Mouse (Mus musculus) kidney, embryonic 14.5 days (tissue): ENCODE results near the gene Mnt. TPM values are rescaled to one million over a fixed set of nuclear protein-coding genes. Genes with fewer than 3 reads are reported as not detected.

Experiments used
- ATAC-seq: fragments of 200-750 bp; cut with Nextera tagmentation; 2 replicates; pipeline ENCODE4 v1.8.0; 2017; ENCODE audit warnings: moderate number of reproducible peaks, mild to moderate bottlenecking, moderate TSS enrichment, moderate library complexity; ENCODE audit not compliant: low FRiP score, low TSS enrichment
- H3K27ac ChIP-seq: fragments of 300-500 bp; sonication (generic); 2 replicates; pipeline ENCODE4 v1.5.1; 2014; ENCODE audit warnings: low read depth, mild to moderate bottlenecking, low read length, moderate library complexity, mixed read lengths
- H3K27me3 ChIP-seq: fragments of 300-500 bp; sonication (generic); 2 replicates; pipeline ENCODE4 v1.6.1; 2014; ENCODE audit warnings: mild to moderate bottlenecking, low read length; ENCODE audit not compliant: control insufficient read depth, insufficient read depth
- H3K36me3 ChIP-seq: fragments of 300-500 bp; sonication (generic); 2 replicates; pipeline ENCODE4 v1.6.1; 2014; ENCODE audit warnings: low read length, mixed read lengths; ENCODE audit not compliant: control insufficient read depth, insufficient read depth
- H3K4me1 ChIP-seq: fragments of 300-500 bp; sonication (generic); 2 replicates; pipeline ENCODE4 v1.6.1; 2014; ENCODE audit warnings: low read length, mixed read lengths; ENCODE audit not compliant: control insufficient read depth, insufficient read depth
- H3K4me2 ChIP-seq: fragments of 300-500 bp; sonication (generic); replicated peaks from 2 replicates; pipeline ENCODE4 v1.6.1; 2014; ENCODE audit warnings: low read depth, mild to moderate bottlenecking, low read length
- H3K4me3 ChIP-seq: fragments of 300-500 bp; sonication (generic); 2 replicates; pipeline ENCODE4 v1.5.1; 2014; ENCODE audit warnings: mild to moderate bottlenecking, low read length
- H3K9ac ChIP-seq: fragments of 300-500 bp; sonication (generic); 2 replicates; pipeline ENCODE4 v1.6.1; 2014; ENCODE audit warnings: low read depth, mild to moderate bottlenecking, low read length, moderate library complexity
- H3K9me3 ChIP-seq: fragments of 300-500 bp; sonication (generic); 2 replicates; pipeline ENCODE4 v1.6.1; 2016; ENCODE audit warnings: low read length; ENCODE audit not compliant: control insufficient read depth
- WGBS: fragments of 180-500 bp; shearing (Covaris S2); extraction: QIAGEN DNeasy Blood & Tissue Kit; methylation state at CpG from one replicate; pipeline ENCODE4 v1.1.7; 2014; 5-methylcytosine and 5-hydroxymethylcytosine counted together
- polyA plus RNA-seq: library from polyadenylated mRNA; unstranded; fragments of >200 nt; fragmentation: Nextera tagmentation; extraction: Ambion mirVana; gene quantifications from 2 replicates; pipeline ENCODE4 v1.2.1, GENCODE M21; 2014

Gene Mnt
- polyA plus RNA-seq, 1 experiment from 2014 or later, result 6.6 TPM

DNA sequence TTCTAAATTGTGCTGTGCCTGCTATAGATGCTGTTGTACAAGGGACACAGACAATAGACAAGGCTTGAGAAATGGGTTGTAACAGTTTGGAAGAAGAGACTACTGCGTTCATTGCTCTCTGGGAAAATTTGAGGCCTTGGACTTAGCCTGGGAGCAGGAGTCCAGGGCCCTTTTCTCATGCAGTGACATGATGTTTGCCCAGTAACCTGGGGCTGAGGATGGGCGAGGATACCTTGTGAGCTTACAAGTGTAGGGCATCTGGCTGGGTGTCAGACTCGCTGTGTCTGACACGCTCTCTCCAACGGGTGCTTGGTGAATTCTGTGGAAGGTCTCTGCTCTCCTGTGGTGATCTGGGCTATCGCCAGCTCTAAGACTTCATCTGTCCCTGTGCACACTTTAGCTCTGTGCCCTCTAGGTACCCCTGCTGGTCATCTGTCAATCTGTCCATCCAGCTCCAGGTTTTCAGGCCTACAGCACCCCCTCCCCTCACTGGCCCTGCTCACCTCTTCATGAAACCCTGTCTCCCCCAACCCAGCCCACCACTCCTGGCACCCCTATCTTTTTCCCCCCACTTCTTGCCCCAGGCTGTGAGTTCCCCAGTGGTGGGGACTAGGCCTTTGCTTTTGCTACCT lies 5.0 kb downstream of the Mnt start:
- no peak overlapping the region for H3K9ac ChIP-seq

DNA sequence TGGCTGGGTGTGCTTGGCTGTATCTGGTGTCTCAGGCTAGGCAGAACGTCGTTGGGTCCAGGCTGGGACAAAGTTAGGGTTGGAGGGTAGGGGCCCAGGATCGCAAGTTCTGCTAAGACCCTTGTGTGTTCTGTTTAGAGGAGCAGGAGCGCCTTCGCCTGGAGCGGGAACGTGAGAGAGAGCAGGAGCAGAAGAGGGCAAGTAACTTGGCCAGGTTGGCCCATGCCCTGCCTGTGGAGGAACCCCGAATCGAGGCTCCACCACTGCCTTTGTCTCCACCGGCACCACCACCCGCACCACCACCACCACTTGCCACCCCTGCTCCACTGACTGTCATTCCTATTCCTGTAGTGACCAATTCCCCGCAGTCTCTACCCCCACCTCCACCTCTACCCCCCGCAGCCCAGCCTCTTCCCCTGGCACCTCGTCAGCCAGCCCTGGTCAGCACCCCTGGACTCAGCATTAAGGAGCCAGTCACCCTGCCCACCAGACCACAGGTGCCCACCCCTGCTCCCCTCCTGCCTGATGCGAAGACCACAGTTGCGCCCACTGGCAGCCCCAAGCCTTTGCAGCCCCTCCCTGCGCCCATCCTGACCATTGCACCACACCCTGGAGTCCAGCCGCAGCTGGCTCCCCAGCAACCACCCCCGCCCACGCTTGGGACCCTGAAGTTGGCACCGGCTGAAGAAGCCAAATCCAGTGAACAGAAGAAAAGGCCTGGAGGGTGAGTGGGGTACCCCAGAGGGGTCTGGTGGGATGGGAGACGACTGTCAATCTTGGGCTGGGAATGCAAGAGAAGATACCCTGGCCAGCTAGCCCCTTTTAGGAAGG lies 5.7 kb downstream of the Mnt start:
- Histone ChIP-seq H3K4me1 (peaks cover 41% of the 10 kb centered on the region), H3K9me3 (no peaks in the 10 kb centered on the region), H3K36me3 (peaks cover 4% of the 10 kb centered on the region; the same call in 1 of the 2 replicates), H3K27me3 (no peaks in the 10 kb centered on the region), H3K4me2 (no peak overlapping the region), H3K4me3 (no peak overlapping the region), H3K9ac (no peak overlapping the region), H3K27ac (no peak overlapping the region)
- WGBS, result 93% methylated on average over 22 of the region's 22 CpGs
- ATAC-seq, result no peak

More for the DNA sequence above, 5.0 kb downstream of the Mnt start:
- H3K27me3 ChIP-seq, result no peaks in the 10 kb centered on the region
- peaks cover 36% of the 10 kb centered on the region for H3K4me1 ChIP-seq
- no peak for ATAC-seq
- H3K27ac ChIP-seq, result no peak overlapping the region
- peaks cover 4% of the 10 kb centered on the region; the same call in 1 of the 2 replicates for H3K36me3 ChIP-seq
- no peaks in the 10 kb centered on the region for H3K9me3 ChIP-seq
- no peak overlapping the region for H3K4me3 ChIP-seq
- 85% methylated on average over 6 of the region's 6 CpGs for WGBS
- no peak overlapping the region for H3K4me2 ChIP-seq

DNA sequence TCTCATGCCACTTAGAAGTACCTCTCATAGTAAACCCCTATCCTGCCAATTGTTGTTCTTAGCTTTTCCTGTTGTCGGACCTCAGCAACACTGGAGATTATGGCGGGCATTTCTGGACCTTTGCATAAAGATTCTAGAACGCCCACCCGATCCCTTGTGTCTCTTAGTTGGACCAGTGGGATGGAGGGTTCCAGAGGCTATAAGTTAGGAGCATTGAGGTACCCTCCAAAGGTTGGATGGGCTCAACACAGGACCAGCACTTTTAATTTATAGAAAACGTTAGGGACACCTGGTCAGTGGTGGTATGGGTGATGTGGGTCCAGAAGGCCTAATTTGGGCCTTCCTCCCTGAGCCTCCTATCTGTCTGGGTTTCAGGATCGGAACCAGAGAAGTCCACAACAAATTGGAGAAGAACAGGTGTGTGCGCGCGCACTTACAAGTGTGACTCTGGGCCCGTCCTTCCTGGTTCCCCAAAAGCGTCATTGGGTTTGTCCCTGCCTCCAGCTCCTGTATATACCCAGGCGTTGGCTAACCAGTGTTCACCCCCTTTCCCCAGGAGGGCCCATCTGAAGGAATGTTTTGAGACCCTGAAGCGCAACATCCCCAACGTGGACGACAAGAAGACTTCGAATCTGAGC lies 6.5 kb downstream of the Mnt start:
- no peaks in the 10 kb centered on the region for H3K27me3 ChIP-seq
- peak; percentile 0; the same call in 1 of the 2 replicates for ATAC-seq
- no peaks in the 10 kb centered on the region for H3K9me3 ChIP-seq
- peaks cover 44% of the 10 kb centered on the region for H3K4me1 ChIP-seq
- peaks cover 6% of the 10 kb centered on the region; the same call in 1 of the 2 replicates for H3K36me3 ChIP-seq
- peak overlapping the region; percentile 62 for H3K9ac ChIP-seq
- peak overlapping the region; percentile 93; the same call in 1 of the 2 replicates for H3K27ac ChIP-seq
- H3K4me2 ChIP-seq, result peak overlapping the region; percentile 82
- H3K4me3 ChIP-seq, result peak overlapping the region; percentile 51
- 49% methylated on average over 16 of the region's 16 CpGs for WGBS

DNA sequence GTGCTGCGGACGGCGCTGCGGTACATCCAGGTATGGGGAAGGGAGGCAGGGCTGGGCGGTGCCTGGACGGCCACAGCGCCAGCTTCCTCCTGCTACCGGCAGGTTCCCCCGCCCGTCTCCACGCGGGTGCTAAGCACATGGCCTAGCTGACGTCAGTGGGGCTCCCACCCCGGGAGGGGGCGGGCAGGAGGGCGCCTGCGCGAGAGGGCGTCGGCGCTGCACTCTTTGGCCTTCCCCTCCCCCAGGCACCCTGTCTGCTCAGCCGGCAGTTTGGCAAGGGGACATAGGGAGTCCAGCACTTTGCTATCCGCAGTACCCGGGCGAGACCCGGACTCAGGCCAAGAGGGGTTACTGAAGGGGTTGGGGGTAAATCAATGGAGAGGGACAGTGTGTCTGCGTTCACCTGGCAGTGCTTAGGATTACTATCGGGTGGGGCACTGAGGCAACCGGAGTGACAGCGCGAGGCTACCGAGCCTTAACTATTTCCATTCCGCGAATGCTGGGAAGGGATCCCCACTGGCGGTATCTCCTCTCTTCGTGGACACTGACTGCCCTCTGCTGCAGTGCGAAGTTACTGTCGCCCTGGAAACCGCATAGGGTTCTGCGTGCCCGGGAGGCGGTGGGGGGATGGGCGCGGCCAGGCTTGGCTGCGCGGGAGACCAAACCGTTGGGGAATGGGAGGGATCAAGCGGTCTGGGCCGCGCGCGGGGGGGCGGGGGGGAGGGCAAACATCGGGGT lies 7.1 kb downstream of the Mnt start:
- H3K9ac ChIP-seq, result peak overlapping the region; percentile 62
- peak overlapping the region; percentile 51 for H3K4me3 ChIP-seq
- H3K4me1 ChIP-seq, result peaks cover 44% of the 10 kb centered on the region
- peak; percentile 68 for ATAC-seq
- H3K9me3 ChIP-seq, result no peaks in the 10 kb centered on the region
- H3K36me3 ChIP-seq, result peaks cover 13% of the 10 kb centered on the region; the same call in 1 of the 2 replicates
- peak overlapping the region; percentile 93 for H3K27ac ChIP-seq
- H3K27me3 ChIP-seq, result no peaks in the 10 kb centered on the region
- peak overlapping the region; percentile 82 for H3K4me2 ChIP-seq
- under 1% methylated on average over 53 of the region's 54 CpGs for WGBS

DNA sequence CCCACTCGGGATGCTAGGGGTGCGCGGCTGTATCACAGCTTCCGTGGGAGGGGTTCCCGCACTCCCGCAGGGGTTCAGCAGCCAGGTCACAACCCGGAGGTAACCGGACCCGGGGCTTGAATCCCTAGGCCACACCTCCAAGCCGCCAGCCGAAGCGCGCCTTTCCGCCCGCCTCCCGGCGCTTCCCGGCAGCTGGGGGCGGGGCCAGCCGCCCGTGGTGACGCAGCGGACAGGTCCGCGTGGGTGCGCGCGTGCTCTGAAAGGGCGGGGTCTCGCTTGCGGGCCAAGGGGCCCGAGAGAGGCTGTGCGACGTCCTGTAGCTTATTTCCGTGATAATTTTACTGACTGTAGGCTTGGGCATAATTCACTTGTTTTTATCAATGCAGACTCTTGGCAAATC lies 7.7 kb downstream of the Mnt start:
- H3K36me3 ChIP-seq, result peaks cover 16% of the 10 kb centered on the region; the same call in 1 of the 2 replicates
- peaks cover 41% of the 10 kb centered on the region for H3K4me1 ChIP-seq
- H3K27me3 ChIP-seq, result no peaks in the 10 kb centered on the region
- peak overlapping the region; percentile 62; the same call in 1 of the 2 replicates for H3K9ac ChIP-seq
- peak; percentile 61 for ATAC-seq
- H3K4me2 ChIP-seq, result peak overlapping the region; percentile 82
- H3K9me3 ChIP-seq, result no peaks in the 10 kb centered on the region
- peak overlapping the region; percentile 93 for H3K27ac ChIP-seq
- H3K4me3 ChIP-seq, result peak overlapping the region; percentile 51
- WGBS, result under 1% methylated on average over 33 of the region's 35 CpGs

DNA sequence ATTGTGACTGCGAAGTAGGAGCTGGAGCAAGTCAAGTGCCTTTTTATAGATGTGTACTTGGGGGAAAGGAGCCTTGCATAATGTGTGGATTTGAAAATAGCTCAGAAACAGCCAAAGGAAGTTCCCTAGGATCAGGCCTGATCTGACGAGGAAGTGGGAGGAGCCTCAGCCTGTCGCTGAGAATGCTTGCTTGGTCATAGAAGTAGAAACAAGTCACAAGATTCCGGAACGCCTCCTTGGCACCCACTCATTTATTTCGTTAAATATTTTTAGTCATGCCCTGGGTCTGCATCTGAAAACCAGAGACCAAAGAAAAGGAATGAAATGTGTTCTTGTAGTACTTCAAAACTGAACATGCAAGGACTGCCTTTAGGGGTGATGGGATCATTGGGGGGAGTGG lies 8.3 kb downstream of the Mnt start:
- H3K4me2 ChIP-seq, result peak overlapping the region; percentile 82
- peak overlapping the region; percentile 51 for H3K4me3 ChIP-seq
- H3K27me3 ChIP-seq, result no peaks in the 10 kb centered on the region
- H3K9me3 ChIP-seq, result no peaks in the 10 kb centered on the region
- 44% methylated on average over 6 of the region's 6 CpGs for WGBS
- peak overlapping the region; percentile 93 for H3K27ac ChIP-seq
- peaks cover 16% of the 10 kb centered on the region; the same call in 1 of the 2 replicates for H3K36me3 ChIP-seq
- no peak for ATAC-seq
- H3K4me1 ChIP-seq, result peaks cover 36% of the 10 kb centered on the region
- no peak overlapping the region for H3K9ac ChIP-seq

DNA sequence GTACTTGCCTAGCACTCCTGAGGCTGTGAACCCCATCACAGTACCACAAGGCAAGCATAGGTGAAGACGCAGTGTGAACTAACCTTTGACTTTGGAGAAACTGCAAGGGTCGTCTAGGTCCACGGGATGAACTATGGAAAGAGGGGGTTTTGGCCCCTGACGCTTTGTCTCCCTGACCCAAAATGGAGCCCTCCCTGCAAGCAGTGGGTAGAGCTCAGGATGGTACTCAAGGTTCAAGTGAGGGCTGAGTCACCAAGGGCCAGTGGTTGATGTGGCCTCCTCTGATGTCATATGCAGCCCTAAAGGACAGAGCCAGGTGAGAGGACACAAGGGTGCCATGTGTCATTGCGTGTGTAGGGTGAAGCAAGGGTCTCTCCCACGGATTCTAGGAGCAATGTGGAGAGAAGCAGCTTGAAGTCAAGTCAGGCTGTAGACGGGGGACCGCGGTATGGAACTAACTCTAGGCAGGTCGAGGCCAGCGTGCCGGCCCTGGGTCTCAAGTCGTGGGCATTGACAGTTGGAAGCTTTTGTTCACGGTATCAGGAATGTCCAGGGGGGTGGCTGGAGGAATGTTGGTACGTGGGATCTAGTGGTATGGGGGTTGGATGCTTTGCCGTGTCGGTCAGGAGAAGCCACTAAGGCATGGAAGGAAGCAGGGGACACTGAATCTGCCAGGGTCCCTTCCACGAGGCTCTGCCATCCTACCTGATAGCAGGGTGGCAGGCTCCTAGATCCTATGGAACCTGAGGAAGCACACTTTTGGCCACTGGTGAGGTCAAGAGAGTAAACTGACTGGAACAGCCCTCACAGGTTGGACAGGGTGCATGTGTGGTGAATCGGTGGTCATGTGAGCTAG lies 9.4 kb downstream of the Mnt start:
- ATAC-seq, result no peak
- Histone ChIP-seq H3K4me2 (no peak overlapping the region), H3K36me3 (peaks cover 16% of the 10 kb centered on the region; the same call in 1 of the 2 replicates), H3K4me3 (no peak overlapping the region), H3K4me1 (peaks cover 25% of the 10 kb centered on the region), H3K9ac (no peak overlapping the region), H3K27me3 (no peaks in the 10 kb centered on the region), H3K27ac (no peak overlapping the region), H3K9me3 (no peaks in the 10 kb centered on the region; the same call in 1 of the 2 replicates)
- WGBS, result 92% methylated on average over 19 of the region's 19 CpGs

DNA sequence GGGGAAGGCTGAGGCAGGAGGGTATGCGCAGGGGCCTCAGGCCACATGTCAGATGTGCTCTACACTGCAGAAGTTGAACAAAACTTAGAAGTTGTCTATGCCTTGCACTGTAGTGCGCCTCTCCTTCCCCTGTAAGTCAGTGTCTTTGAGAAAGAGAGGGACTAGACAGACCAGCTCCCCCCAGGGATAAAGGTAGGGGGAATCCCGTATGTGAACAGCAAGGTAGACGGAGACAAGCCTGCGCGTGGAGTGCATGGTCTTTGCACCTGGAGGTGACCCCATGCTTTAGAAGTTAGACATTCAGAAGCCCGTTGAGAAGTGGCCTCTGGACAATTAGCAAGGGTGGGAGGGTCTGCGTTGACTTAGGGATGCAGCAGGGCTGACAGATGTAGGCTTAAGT lies 10.0 kb downstream of the Mnt start:
- ATAC-seq, result no peak
- no peak overlapping the region for H3K27ac ChIP-seq
- peaks cover 6% of the 10 kb centered on the region; the same call in 1 of the 2 replicates for H3K9me3 ChIP-seq
- H3K4me1 ChIP-seq, result peaks cover 25% of the 10 kb centered on the region
- H3K4me3 ChIP-seq, result no peak overlapping the region
- H3K4me2 ChIP-seq, result no peak overlapping the region
- peaks cover 16% of the 10 kb centered on the region; the same call in 1 of the 2 replicates for H3K36me3 ChIP-seq
- no peaks in the 10 kb centered on the region for H3K27me3 ChIP-seq
- 68% methylated on average over 8 of the region's 8 CpGs for WGBS
- H3K9ac ChIP-seq, result no peak overlapping the region
